In the genomic region with DNA sequence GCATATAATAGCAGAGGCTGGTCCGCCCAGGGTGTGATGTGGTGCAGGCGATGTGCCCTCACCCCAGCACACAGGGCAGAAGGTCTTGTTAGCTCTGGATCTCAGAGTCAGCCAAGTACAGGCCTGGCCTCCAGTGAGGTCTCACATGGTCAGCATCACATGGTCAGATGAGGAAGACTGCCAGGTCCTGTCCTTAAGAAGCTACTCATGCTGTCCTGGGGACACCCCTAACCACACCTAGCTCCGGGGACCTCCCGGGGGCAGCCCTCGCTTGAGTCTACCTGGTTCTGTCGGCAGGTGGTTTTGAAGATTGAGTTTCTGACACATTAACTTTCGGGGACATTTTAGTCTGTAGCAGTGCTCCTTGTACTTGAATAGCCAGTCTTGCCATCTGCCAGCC, we compare ENCODE assay signal across 9 mouse cellular contexts. TPM values are rescaled to one million over a fixed set of nuclear protein-coding genes. Genes with fewer than 3 reads are reported as not detected.
DNase-seq lines count a peak whose midpoint lies in the region; ATAC-seq and TF ChIP-seq lines count a peak whose summit lies in the region.
"Had no signal": no experiment of that assay in that cellular context is flagged by ENCODE, and none has a peak within 500 bp of the region (broad histone marks: within the 10 kb centered on the region; RNA-seq: fewer than 3 reads in every experiment).

No protein-coding gene starts in this region.

- H3K27me3 ChIP-seq in hindbrain, embryonic 12.5 days = no peaks in the 10 kb centered on the region
- H3K27me3 ChIP-seq in hindbrain, embryonic 16.5 days (replicated peaks; ENCODE audit: control insufficient read depth, insufficient read depth, low read length) = no peaks in the 10 kb centered on the region
- no peaks in the 10 kb centered on the region for H3K27me3 ChIP-seq in heart, embryonic 12.5 days (replicated peaks)
- no peaks in the 10 kb centered on the region for H3K27me3 ChIP-seq in lung, postnatal 0 days (replicated peaks; ENCODE audit: insufficient read depth, low read length)
- no peaks in the 10 kb centered on the region for H3K27me3 ChIP-seq in thymus, adult 2 months (ENCODE audit: control insufficient read depth, insufficient read depth, low read length)

- TF ChIP-seq POLR2A in thymus, adult 2 months (IDR thresholded peaks at IDR 0.05; ENCODE audit: control insufficient read depth, extremely low read depth, insufficient read depth, low read length, poor library complexity) = no peak

- peak overlapping the region; percentile 74 for H3K27ac ChIP-seq in hindbrain, embryonic 12.5 days
- no peak overlapping the region for H3K27ac ChIP-seq in hindbrain, embryonic 16.5 days (ENCODE audit: low read depth, low read length)
- H3K27ac ChIP-seq in heart, embryonic 12.5 days (ENCODE audit: poor library complexity, severe bottlenecking) = peak overlapping the region; percentile 66
- peak overlapping the region; percentile 66 for H3K27ac ChIP-seq in lung, postnatal 0 days (ENCODE audit: low read length)
- H3K27ac ChIP-seq in thymus, adult 2 months (ENCODE audit: control insufficient read depth, insufficient read depth, low read length) = no peak overlapping the region

- ATAC-seq in hindbrain, embryonic 12.5 days (ENCODE audit: low FRiP score) = no peak
- no peak for ATAC-seq in hindbrain, embryonic 16.5 days
- ATAC-seq in heart, embryonic 12.5 days (ENCODE audit: insufficient number of reproducible peaks, low FRiP score) = no peak
- ATAC-seq in lung, postnatal 0 days = no peak
- ATAC-seq: liver, postnatal 0 days had no signal

- no peak overlapping the region for H3K9ac ChIP-seq in hindbrain, embryonic 12.5 days
- no peak overlapping the region for H3K9ac ChIP-seq in hindbrain, embryonic 16.5 days (ENCODE audit: low read depth, low read length)
- no peak overlapping the region for H3K9ac ChIP-seq in heart, embryonic 12.5 days
- H3K9ac ChIP-seq in lung, postnatal 0 days (replicated peaks; ENCODE audit: low read depth) = no peak overlapping the region
- H3K9ac ChIP-seq: liver, postnatal 0 days had no signal

- no peak overlapping the region for H3K4me2 ChIP-seq in hindbrain, embryonic 12.5 days (replicated peaks)
- no peak overlapping the region for H3K4me2 ChIP-seq in hindbrain, embryonic 16.5 days (ENCODE audit: low read length)
- no peak overlapping the region for H3K4me2 ChIP-seq in heart, embryonic 12.5 days
- no peak overlapping the region for H3K4me2 ChIP-seq in lung, postnatal 0 days (replicated peaks; ENCODE audit: low read depth, low read length)

- no peak for TF ChIP-seq CTCF in lung, postnatal 0 days (IDR thresholded peaks at IDR 0.05)
- no peak for TF ChIP-seq CTCF in thymus, adult 2 months (IDR thresholded peaks at IDR 0.05; ENCODE audit: borderline replicate concordance, control insufficient read depth, extremely low read depth, insufficient read depth, low read length, poor library complexity)

- H3K4me3 ChIP-seq in hindbrain, embryonic 12.5 days = no peak overlapping the region
- no peak overlapping the region for H3K4me3 ChIP-seq in hindbrain, embryonic 16.5 days (ENCODE audit: low read length)
- no peak overlapping the region for H3K4me3 ChIP-seq in heart, embryonic 12.5 days
- H3K4me3 ChIP-seq in lung, postnatal 0 days (ENCODE audit: low read depth, low read length) = no peak overlapping the region
- H3K4me3 ChIP-seq in thymus, adult 2 months (ENCODE audit: control insufficient read depth, insufficient read depth, low read length) = no peak overlapping the region

- 89% methylated on average over 7 of the region's 7 CpGs for WGBS in hindbrain, embryonic 12.5 days
- 86% methylated on average over 7 of the region's 7 CpGs for WGBS in hindbrain, embryonic 16.5 days
- 91% methylated on average over 7 of the region's 7 CpGs for WGBS in heart, embryonic 12.5 days
- whole genome bisulfite sequencing in lung, postnatal 0 days = 66% methylated on average over 7 of the region's 7 CpGs
- WGBS in thymus, adult 2 months = 97% methylated on average over 7 of the region's 7 CpGs

- H3K9me3 ChIP-seq in hindbrain, embryonic 12.5 days (replicated peaks) = no peaks in the 10 kb centered on the region
- H3K9me3 ChIP-seq in hindbrain, embryonic 16.5 days (ENCODE audit: control insufficient read depth, low read length) = no peaks in the 10 kb centered on the region
- no peaks in the 10 kb centered on the region for H3K9me3 ChIP-seq in heart, embryonic 12.5 days (replicated peaks)
- no peaks in the 10 kb centered on the region for H3K9me3 ChIP-seq in lung, postnatal 0 days (ENCODE audit: low read length)

- H3K36me3 ChIP-seq in hindbrain, embryonic 12.5 days = peaks cover 5% of the 10 kb centered on the region; the same call in 1 of the 2 replicates
- no peaks in the 10 kb centered on the region for H3K36me3 ChIP-seq in hindbrain, embryonic 16.5 days (ENCODE audit: control insufficient read depth, insufficient read depth, low read length)
- H3K36me3 ChIP-seq in heart, embryonic 12.5 days = peaks cover 28% of the 10 kb centered on the region
- H3K36me3 ChIP-seq in lung, postnatal 0 days (ENCODE audit: insufficient read depth, low read length) = peaks cover 6% of the 10 kb centered on the region; the same call in 1 of the 2 replicates
- no peaks in the 10 kb centered on the region; the same call in 1 of the 2 replicates for H3K36me3 ChIP-seq in thymus, adult 2 months (ENCODE audit: control insufficient read depth, insufficient read depth, low read length)

- DNase-seq in cerebellum, postnatal 14 days = peak; percentile 62 to 65
- DNase-seq in lung, postnatal 0 days (ENCODE audit: low spot score) = peak; percentile 24
- DNase-seq in thymus, adult 2 months = no peak
- DNase-seq in spleen, adult 18-20 months = no peak
- DNase-seq in layer of hippocampus, adult 8-10 months (ENCODE audit: low spot score in 2 of 2) = no peak
- DNase-seq: liver, postnatal 0 days had no signal

- H3K4me1 ChIP-seq in hindbrain, embryonic 12.5 days = peaks cover 39% of the 10 kb centered on the region
- H3K4me1 ChIP-seq in hindbrain, embryonic 16.5 days (ENCODE audit: control insufficient read depth, insufficient read depth, low read depth, low read length) = peaks cover 23% of the 10 kb centered on the region
- H3K4me1 ChIP-seq in heart, embryonic 12.5 days (replicated peaks) = peaks cover 35% of the 10 kb centered on the region
- peaks cover 11% of the 10 kb centered on the region for H3K4me1 ChIP-seq in lung, postnatal 0 days (ENCODE audit: insufficient read depth, low read depth, low read length)
- peaks cover 4% of the 10 kb centered on the region; the same call in 1 of the 2 replicates for H3K4me1 ChIP-seq in thymus, adult 2 months (replicated peaks; ENCODE audit: control insufficient read depth, insufficient read depth, low read length)

- no peak for TF ChIP-seq EP300 in lung, postnatal 0 days (IDR thresholded peaks at IDR 0.05)

RNA-seq across cellular contexts. Expression of a gene that starts 45.8 kb away (rescaled TPM):
- 10.6 TPM in 2 replicates for polyA plus RNA-seq in hindbrain, embryonic 12.5 days (2016; fragmentation: Nextera tagmentation; extraction: Ambion mirVana)
- 22.8 and 23.9 TPM in 2 replicates for polyA plus RNA-seq in hindbrain, embryonic 16.5 days (2015; fragmentation: Nextera tagmentation; extraction: Ambion mirVana)
- 15.6 and 16.4 TPM in 2 replicates for polyA plus RNA-seq in heart, embryonic 12.5 days (2016; fragmentation: Nextera tagmentation; extraction: Ambion mirVana)
- 42.9 and 52.6 TPM in 2 replicates for polyA plus RNA-seq in lung, postnatal 0 days (2015; fragmentation: Nextera tagmentation; extraction: Ambion mirVana)
- 53.7 and 59.8 TPM in 2 replicates for polyA plus RNA-seq in thymus, adult 2 months (2012; rRNA removed)
- total RNA-seq in layer of hippocampus, adult 8-10 months (2022) = 100 to 1,000 TPM; 170 to 244 (median 215) TPM

RNA-seq across cellular contexts. Expression of a gene that starts 58.6 kb away (rescaled TPM):
- polyA plus RNA-seq in hindbrain, embryonic 12.5 days (2016; fragmentation: Nextera tagmentation; extraction: Ambion mirVana) = 12.6 and 13.5 TPM in 2 replicates
- polyA plus RNA-seq in hindbrain, embryonic 16.5 days (2015; fragmentation: Nextera tagmentation; extraction: Ambion mirVana) = 35.6 and 46.6 TPM in 2 replicates
- polyA plus RNA-seq in heart, embryonic 12.5 days (2016; fragmentation: Nextera tagmentation; extraction: Ambion mirVana) = 0.63 and 0.92 TPM in 2 replicates
- 1.4 and 1.7 TPM in 2 replicates for polyA plus RNA-seq in lung, postnatal 0 days (2015; fragmentation: Nextera tagmentation; extraction: Ambion mirVana)
- polyA plus RNA-seq in thymus, adult 2 months (2012; rRNA removed) = 4.4 and 4.7 TPM in 2 replicates
- 100 to 1,000 TPM; 217 to 247 (median 224) TPM for total RNA-seq in layer of hippocampus, adult 8-10 months (2022)

Comparison
In these comparisons a context has a peak if more than half of its experiments do, and no peak if none do; other contexts are left out.
1. H3K27ac ChIP-seq: peak in hindbrain, embryonic 12.5 days (single experiment), heart, embryonic 12.5 days (single experiment) and lung, postnatal 0 days (single experiment); none in hindbrain, embryonic 16.5 days (single experiment) and thymus, adult 2 months (single experiment).
2. DNase-seq: peak in cerebellum, postnatal 14 days (2 of 2) and lung, postnatal 0 days (single experiment); none in thymus, adult 2 months (single experiment), spleen, adult 18-20 months (0 of 2) and layer of hippocampus, adult 8-10 months (0 of 2).